Mouse (Mus musculus) urinary bladder, postnatal 4 days (tissue): ENCODE results near the gene Olfr48.

Source experiments
- DNase-seq, 2 experiments: peaks; one replicate each; pipeline ENCODE4 v3.0.0; 2021 to 2022; ENCODE audit warnings: low spot score in 2 of 2

The Olfr48 gene

DNA sequence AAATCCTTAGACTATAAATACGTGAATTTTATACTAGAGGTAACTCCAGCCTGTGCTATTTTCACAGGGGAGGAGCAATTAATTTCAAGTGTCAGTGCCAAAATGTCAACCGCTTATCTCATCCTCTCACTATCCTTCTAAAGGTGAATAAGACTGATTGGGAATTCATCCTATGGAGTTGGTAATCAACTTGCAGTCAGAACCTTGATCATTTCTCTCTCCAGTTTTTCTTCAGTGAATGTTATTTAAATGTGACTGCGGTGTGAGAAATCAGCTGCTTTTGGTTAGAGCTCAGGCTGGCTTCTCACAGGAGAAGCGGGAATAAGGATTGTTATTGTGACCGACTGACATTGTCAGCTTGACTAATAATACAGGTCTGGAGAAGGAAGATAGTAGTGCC is at the start of gene Olfr48:
Olfr48 (minus strand) TSS at position 101 of the 400 bp plus-strand sequence.
- no peak for DNase-seq

DNA sequence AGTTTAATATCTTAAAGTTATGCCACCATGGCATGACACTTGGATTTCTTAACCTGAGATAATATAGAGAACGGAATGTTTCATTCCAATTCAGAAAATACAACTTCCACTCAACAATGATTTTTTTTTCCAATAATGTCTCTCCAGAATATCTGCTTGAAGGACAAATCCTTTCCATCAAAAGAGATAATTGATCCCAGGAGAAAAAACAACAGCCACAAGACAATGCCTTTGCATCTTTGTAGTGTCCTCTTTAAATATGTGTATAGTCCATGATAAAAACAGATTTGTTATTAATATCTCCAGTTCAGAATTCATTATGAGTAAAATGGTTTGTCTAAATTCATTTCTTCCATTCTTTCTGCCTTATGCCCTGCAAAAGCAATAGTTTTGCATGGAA is 30.1 kb upstream of the Olfr48 start, which contains the start of gene Olfr1257:
Olfr1257 (plus strand) TSS at position 301 of the 400 bp plus-strand sequence.
- no peak for DNase-seq

DNA sequence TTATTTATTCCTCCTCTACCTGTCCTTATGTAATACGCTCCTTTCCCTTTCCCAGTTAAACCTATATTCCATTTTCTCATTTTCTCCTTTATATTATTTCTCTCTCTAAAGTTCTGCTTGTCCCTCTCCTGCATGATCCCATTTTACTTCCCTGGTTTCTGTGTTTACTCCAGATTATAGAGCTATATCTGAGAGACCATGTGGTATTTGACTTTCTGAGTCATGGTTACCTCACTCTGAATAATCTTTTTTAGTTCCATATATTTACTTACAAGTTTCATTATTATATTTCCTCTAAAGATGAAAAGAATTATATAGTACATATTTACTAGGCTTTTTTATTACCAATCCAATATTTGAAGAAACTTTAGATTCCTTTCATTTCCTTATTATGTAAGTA is 1.2 kb upstream of the Olfr48 start:
- DNase-seq: no peak

DNA sequence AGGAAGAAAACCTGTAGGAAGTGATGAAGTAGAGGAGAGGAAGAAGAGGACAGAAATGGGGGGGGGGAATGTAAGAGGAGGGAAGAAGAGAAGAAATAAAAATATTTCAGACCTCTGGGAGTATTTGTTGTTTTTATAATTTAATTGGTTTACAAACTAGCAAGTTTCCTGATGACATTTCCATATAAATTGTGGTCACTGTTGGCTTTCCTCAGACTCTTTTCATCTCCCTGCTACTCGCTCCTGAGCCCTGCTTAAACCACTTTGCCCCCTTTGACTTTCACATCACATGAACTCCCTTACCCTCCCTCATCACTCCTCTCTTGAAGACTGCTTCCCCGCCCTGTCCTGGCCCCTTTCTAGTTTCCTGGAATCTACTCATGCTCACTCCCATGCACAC is 6.5 kb downstream of the Olfr48 start, which contains the start of gene Olfr1256:
Olfr1256 (minus strand) TSS at position 101 of the 400 bp plus-strand sequence.
- DNase-seq: no peak

DNA sequence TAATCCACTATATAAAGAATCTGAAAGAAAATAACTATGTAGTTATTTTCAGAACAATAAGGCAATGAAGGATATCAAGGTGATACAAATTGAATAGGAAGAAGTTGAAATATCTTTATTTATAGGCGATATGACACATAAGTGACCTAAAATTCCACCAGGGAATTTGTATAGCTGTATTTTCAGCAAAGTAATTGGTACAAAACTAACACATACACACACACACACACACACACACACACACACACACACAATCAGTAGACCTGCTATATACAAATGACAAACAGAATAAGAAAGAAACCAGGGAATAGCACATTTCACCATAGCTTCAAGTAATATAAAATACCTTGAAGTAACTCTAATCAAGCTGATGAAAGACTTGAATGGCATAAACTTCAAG is 27.8 kb downstream of the Olfr48 start:
- DNase-seq: no peak

DNA sequence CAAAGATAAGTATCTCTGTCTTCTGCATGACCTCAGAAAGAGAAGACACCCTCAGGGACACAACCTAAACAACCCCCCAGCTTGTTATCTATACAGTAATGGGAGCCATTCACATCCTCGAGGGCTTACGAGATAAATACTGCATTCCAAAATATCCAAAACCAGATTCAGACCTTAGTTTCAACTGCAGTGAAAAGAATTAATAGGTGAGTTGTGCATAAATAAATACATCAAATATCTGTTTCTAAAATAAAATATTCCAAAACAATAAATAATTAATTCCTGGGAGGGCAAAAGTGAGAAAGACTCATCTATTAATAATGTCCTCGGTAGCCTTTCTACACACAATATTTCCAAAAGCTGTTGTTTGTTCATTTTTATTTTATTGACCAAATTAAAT is 36.3 kb downstream of the Olfr48 start, which contains the start of gene Olfr1255:
Olfr1255 (plus strand) TSS at position 301 of the 400 bp plus-strand sequence.
- DNase-seq: no peak

DNA sequence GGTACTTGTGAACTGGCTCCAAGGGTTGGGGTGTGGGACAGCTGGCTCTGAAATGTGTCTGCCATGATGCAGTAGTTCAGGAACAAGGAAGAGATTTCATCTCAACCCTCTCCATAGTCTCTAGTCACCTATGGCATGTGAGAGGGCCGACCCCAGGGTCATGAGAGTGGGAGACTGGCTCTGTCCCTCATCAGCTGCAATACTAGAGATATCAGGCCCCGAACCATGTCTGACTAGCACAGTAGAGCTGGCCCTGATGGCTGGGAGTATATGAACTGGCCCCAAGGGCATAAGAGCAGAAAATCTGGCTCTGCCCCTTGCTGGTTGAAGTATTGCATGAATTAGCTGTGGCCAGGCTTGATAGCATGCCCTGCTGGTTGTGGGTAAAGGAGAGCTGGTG is 37.3 kb downstream of the Olfr48 start:
- no peak for DNase-seq

DNA sequence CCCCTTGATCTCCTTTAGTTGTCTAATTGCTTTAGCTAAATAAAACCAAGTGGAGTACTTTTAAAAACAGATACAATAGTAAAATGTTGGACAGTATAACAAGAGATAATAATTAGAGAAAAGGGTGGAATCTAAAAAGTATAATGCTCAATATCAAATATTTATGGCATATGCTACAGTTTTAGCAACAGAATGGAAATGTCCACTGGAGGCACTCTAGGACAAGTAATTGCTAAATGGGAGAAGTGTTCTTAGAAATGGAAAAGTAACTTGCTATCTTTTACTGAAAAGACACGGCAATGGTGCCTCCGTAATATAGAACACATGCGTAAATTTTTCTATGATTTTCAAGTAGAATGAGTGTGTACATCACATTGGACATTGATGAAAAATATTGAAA is 48.4 kb downstream of the Olfr48 start:
- no peak for DNase-seq

DNA sequence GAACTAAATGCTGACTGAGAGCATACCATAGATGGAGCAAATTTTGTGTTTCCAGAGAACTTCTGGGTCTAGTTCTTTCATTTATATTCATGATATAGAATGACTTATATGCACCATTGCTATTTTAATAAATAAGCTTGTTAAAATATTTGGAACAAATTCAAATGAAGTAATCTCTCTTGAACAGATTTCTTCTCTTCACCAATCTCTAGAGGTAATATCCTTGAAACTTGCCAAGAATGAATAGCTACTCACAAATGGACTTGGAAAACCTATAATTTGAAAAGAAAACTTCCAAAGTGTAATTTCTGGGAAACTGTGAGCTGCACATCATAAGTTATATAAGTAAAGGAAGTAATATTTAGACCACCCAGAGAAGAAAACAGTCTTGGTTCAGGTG is 54.5 kb downstream of the Olfr48 start, which contains the start of gene Olfr1254:
Olfr1254 (minus strand) TSS at position 101 of the 400 bp plus-strand sequence.
- no peak for DNase-seq
